Mouse (Mus musculus): Measurements from ENCODE around the gene Creb3l2. TPM values are rescaled to one million over a fixed set of nuclear protein-coding genes. Genes with fewer than 3 reads are reported as not detected.
A peak's percentile ranks its signal among the peaks of the same experiment; 100 is the strongest.

The Creb3l2 gene
- polyA plus RNA-seq, 1 experiment, result 6.9 TPM

DNA sequence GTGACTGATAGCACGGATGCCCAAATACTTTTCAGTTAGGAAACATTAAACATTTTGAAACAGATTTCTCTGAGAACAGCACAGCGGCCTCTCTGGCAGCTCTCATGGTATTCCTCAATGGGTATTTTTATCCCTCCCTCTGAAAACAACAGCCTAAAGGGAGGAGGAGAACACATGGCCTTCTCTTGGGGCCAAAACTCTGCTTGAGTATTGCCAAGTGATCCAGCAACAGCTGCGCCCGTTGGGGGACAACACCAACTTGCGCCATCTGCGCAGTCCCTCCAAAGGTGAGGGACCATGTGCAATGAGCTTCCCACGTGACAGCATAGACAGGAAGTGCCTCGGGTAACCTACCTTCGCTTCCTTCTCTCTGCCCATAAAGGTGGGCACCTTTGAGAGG, 119.9 kb downstream of the Creb3l2 start:
- H3K4me3 ChIP-seq (ENCODE audit: insufficient read depth, low read length), result no peak overlapping the region
- no peak overlapping the region for H3K27ac ChIP-seq (ENCODE audit: insufficient read depth, low read depth, low read length)
- TF ChIP-seq POLR2A (IDR thresholded peaks at IDR 0.05; ENCODE audit: borderline replicate concordance, low read depth, low read length) (no peak), CTCF (IDR thresholded peaks at IDR 0.05; ENCODE audit: low read depth, low read length) (no peak)

GRCm38 (mm10) chr6:37317904-37318303, 124.0 kb downstream of the Creb3l2 start:
- no peak for TF ChIP-seq CTCF (IDR thresholded peaks at IDR 0.05; ENCODE audit: low read depth, low read length)
- TF ChIP-seq POLR2A (IDR thresholded peaks at IDR 0.05; ENCODE audit: borderline replicate concordance, low read depth, low read length), result no peak

More for the DNA sequence above, 119.9 kb downstream of the Creb3l2 start:
- H3K4me1 ChIP-seq (ENCODE audit: control insufficient read depth, insufficient read depth, low read length), result no peaks in the 10 kb centered on the region

DNA sequence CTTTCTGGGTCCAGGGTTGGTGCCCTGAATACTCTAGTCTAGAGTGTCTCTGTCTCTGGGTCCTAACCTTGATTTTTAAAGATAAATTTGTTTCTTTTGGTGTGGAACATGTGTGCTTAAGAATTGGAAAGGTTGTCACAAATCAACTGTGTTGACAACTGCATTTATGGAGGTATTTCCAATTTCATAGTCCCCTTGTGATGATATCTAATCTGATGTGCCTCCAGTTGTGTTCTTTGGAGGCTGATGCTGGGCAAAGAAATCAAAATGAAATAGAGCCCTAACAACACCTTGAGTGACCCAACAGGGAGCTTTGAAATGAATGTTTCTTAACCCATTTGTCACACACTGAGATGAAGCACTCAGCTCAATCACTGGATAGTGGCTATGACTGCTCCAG, 126.5 kb downstream of the Creb3l2 start:
- no peaks in the 10 kb centered on the region for H3K4me1 ChIP-seq (ENCODE audit: control insufficient read depth, insufficient read depth, low read length)
- TF ChIP-seq POLR2A (IDR thresholded peaks at IDR 0.05; ENCODE audit: borderline replicate concordance, low read depth, low read length) (no peak), CTCF (IDR thresholded peaks at IDR 0.05; ENCODE audit: low read depth, low read length) (no peak)

More at GRCm38 (mm10) chr6:37317904-37318303, 124.0 kb downstream of the Creb3l2 start:
- no peak overlapping the region for H3K4me3 ChIP-seq (ENCODE audit: insufficient read depth, low read length)
- no peak overlapping the region for H3K27ac ChIP-seq (ENCODE audit: insufficient read depth, low read depth, low read length)
- no peaks in the 10 kb centered on the region for H3K4me1 ChIP-seq (ENCODE audit: control insufficient read depth, insufficient read depth, low read length)

GRCm38 (mm10) chr6:37310601-37311000, 131.3 kb downstream of the Creb3l2 start:
- Histone ChIP-seq H3K4me1 (ENCODE audit: control insufficient read depth, insufficient read depth, low read length) (no peaks in the 10 kb centered on the region), H3K27ac (ENCODE audit: insufficient read depth, low read depth, low read length) (no peak overlapping the region)
- TF ChIP-seq POLR2A (IDR thresholded peaks at IDR 0.05; ENCODE audit: borderline replicate concordance, low read depth, low read length), result no peak
- TF ChIP-seq CTCF (IDR thresholded peaks at IDR 0.05; ENCODE audit: low read depth, low read length), result no peak

More for the DNA sequence above, 126.5 kb downstream of the Creb3l2 start:
- Histone ChIP-seq H3K4me3 (ENCODE audit: insufficient read depth, low read length) (no peak overlapping the region), H3K27ac (ENCODE audit: insufficient read depth, low read depth, low read length) (no peak overlapping the region)

GRCm38 (mm10) chr6:37306616-37307015, 135.3 kb downstream of the Creb3l2 start:
- H3K27ac ChIP-seq (ENCODE audit: insufficient read depth, low read depth, low read length), result no peak overlapping the region
- H3K4me3 ChIP-seq (ENCODE audit: insufficient read depth, low read length), result no peak overlapping the region
- no peak for TF ChIP-seq POLR2A (IDR thresholded peaks at IDR 0.05; ENCODE audit: borderline replicate concordance, low read depth, low read length)
- TF ChIP-seq CTCF (IDR thresholded peaks at IDR 0.05; ENCODE audit: low read depth, low read length), result no peak
- H3K4me1 ChIP-seq (ENCODE audit: control insufficient read depth, insufficient read depth, low read length), result no peaks in the 10 kb centered on the region

More at GRCm38 (mm10) chr6:37310601-37311000, 131.3 kb downstream of the Creb3l2 start:
- no peak overlapping the region for H3K4me3 ChIP-seq (ENCODE audit: insufficient read depth, low read length)

DNA sequence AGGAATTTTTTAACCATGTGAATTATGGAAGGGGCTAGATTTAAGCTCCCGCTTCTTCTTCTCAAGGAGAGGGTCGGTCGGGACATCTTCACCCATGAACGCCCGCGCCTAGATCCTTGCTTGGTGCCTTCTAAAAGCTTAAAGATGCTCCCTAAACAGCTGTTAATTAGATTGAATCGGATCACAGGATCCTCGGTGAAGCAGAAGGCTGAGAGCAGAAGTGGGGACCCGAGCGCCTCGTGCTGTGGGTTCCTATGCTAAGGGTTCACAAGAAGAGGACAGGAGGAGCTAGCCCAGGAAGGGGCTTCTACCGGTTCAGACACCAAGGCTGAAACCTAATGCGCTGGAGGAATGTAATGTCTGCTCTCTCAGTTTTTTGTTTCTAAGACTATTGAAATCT, 141.5 kb downstream of the Creb3l2 start:
- TF ChIP-seq POLR2A (IDR thresholded peaks at IDR 0.05; ENCODE audit: borderline replicate concordance, low read depth, low read length), result no peak
- TF ChIP-seq CTCF (IDR thresholded peaks at IDR 0.05; ENCODE audit: low read depth, low read length), result no peak

DNA sequence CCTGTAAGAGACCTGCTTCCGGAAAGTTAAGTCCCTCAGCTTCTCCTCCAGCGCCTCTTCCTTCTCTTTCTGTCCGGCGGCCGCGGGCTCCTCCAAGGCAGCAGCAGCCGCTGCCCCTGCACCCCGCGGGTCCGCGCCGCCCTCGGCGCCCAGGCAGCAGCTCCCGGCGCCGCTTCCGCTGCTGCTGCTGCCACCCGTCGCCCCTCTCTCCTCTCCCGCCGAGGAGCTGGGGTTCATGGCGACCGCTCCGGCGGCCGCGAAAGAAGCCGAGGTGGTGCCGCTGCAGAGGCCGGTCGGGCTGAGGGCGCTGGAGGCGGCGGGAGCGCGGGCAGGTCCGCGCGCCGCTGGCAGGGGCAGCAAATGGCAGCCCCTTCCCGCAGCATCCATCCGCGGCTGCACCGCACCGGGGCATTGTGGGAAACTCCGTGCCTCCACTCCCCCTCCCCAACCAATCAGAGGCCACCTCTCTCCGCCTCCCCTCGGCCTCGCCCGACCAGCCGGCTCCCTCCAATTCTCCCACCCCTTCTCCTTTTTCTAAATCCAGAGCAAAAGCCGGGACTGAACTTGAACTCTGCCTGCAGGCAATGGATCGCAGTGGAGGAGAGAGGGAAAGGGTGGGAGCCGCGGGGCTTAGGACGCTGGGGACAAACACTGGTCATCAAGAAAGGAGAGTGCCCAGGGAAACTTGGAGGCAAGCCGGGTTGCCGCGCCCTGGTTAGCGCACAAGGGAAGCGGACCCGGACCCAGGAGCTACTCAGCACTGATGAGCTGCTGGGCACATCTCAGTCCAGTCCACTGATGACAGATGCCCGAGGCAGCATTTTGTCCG, 142.2 kb downstream of the Creb3l2 start, which contains the start of gene Dgki:
Dgki (minus strand) TSS at position 623 of the 829 bp plus-strand sequence.
- no peak for TF ChIP-seq CTCF (IDR thresholded peaks at IDR 0.05; ENCODE audit: low read depth, low read length)
- no peak for TF ChIP-seq POLR2A (IDR thresholded peaks at IDR 0.05; ENCODE audit: borderline replicate concordance, low read depth, low read length)
- H3K4me1 ChIP-seq (ENCODE audit: control insufficient read depth, insufficient read depth, low read length), result no peaks in the 10 kb centered on the region
- H3K4me3 ChIP-seq (ENCODE audit: insufficient read depth, low read length), result peak within 1 kb of the TSS; percentile 17; the same call in 1 of the 2 replicates
- H3K27ac ChIP-seq (ENCODE audit: insufficient read depth, low read depth, low read length), result no peak within 1 kb of the TSS

More for the DNA sequence above, 141.5 kb downstream of the Creb3l2 start:
- H3K27ac ChIP-seq (ENCODE audit: insufficient read depth, low read depth, low read length), result no peak overlapping the region
- no peaks in the 10 kb centered on the region for H3K4me1 ChIP-seq (ENCODE audit: control insufficient read depth, insufficient read depth, low read length)
- no peak overlapping the region for H3K4me3 ChIP-seq (ENCODE audit: insufficient read depth, low read length)

GRCm38 (mm10) chr6:37298982-37299381, 143.0 kb downstream of the Creb3l2 start:
- TF ChIP-seq CTCF (IDR thresholded peaks at IDR 0.05; ENCODE audit: low read depth, low read length) (no peak), POLR2A (IDR thresholded peaks at IDR 0.05; ENCODE audit: borderline replicate concordance, low read depth, low read length) (no peak)
- Histone ChIP-seq H3K27ac (ENCODE audit: insufficient read depth, low read depth, low read length) (no peak overlapping the region), H3K4me3 (ENCODE audit: insufficient read depth, low read length) (no peak overlapping the region), H3K4me1 (ENCODE audit: control insufficient read depth, insufficient read depth, low read length) (no peaks in the 10 kb centered on the region)

DNA sequence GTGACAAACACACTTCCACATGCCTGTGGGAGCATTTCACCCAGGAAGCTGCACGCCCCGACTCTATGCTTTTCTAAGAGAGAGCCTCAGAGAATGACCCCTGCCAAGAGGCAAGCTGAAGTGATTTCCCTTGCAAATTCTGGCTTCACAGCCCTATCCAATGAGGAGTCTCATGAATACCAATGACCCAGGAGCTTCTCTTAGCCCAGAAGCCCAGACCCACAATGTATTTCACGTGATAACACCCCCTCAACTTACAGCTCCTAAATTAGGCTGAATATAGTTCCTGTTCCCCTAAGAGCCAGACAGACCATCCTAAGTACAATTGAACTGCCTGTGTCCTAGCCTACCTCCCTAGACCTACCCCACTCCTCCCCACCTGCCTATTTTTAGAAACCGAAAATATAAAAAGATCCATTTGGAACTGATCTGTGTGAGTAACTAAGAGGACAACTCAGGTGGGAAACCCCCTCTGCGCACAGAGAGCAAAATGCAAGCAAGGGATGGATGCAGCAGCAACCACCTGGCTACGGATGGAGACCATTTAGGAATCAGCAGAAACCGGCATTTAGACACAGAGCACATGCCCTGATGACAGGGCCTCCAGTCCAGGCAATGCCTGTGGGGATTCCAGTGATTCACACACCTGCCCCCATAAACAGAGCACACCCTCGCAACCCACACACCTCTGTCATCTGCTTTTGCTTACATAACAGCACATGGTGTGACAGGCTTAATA, 144.0 kb downstream of the Creb3l2 start:
- no peak overlapping the region for H3K27ac ChIP-seq (ENCODE audit: insufficient read depth, low read depth, low read length)
- no peaks in the 10 kb centered on the region for H3K4me1 ChIP-seq (ENCODE audit: control insufficient read depth, insufficient read depth, low read length)
- no peak for TF ChIP-seq CTCF (IDR thresholded peaks at IDR 0.05; ENCODE audit: low read depth, low read length)
- TF ChIP-seq POLR2A (IDR thresholded peaks at IDR 0.05; ENCODE audit: borderline replicate concordance, low read depth, low read length), result no peak
- no peak overlapping the region for H3K4me3 ChIP-seq (ENCODE audit: insufficient read depth, low read length)
